Mouse (Mus musculus) bone marrow macrophage, adult 2 months (primary cell): Measurements from ENCODE around the gene Hjurp.

ENCODE experiments used
- CTCF ChIP-seq: IDR thresholded peaks from 2 replicates; pipeline ENCODE4 v1.5.1; 2012; ENCODE audit warnings: low read depth, mild to moderate bottlenecking, low read length, moderate library complexity
- POLR2A ChIP-seq: IDR thresholded peaks from 2 replicates; pipeline ENCODE4 v1.6.1; 2012; ENCODE audit warnings: mild to moderate bottlenecking, low read depth, low read length, borderline replicate concordance

GRCm38 (mm10) chr1:88299529-88299945, 22.1 kb upstream of the Hjurp start:
- TF ChIP-seq CTCF (no peak), POLR2A (no peak)
